Mouse (Mus musculus) hindbrain, embryonic 11.5 days (tissue): Measurements from ENCODE around the gene Adssl1. TPM values are rescaled to one million over a fixed set of nuclear protein-coding genes. Genes with fewer than 3 reads are reported as not detected.

Experiments used
- ATAC-seq: fragments of 200-750 bp; cut with Nextera tagmentation; 2 replicates; pipeline ENCODE4 v1.8.0; 2017; ENCODE audit warnings: mild to moderate bottlenecking, moderate TSS enrichment, moderate library complexity; ENCODE audit not compliant: low FRiP score
- DNase-seq: peaks from one replicate; pipeline ENCODE4 v3.0.0-alpha.2; 2015; ENCODE audit warnings: low spot score
- H3K27ac ChIP-seq: fragments of 300-500 bp; sonication (generic); 2 replicates; pipeline ENCODE4 v1.5.1; 2014; ENCODE audit warnings: mild to moderate bottlenecking, low read depth, low read length
- H3K27me3 ChIP-seq: fragments of 300-500 bp; sonication (generic); 2 replicates; pipeline ENCODE4 v1.6.1; 2014; ENCODE audit warnings: mild to moderate bottlenecking, low read length, moderate library complexity, mixed read lengths; ENCODE audit not compliant: control insufficient read depth, insufficient read depth
- H3K36me3 ChIP-seq: fragments of 300-500 bp; sonication (generic); 2 replicates; pipeline ENCODE4 v1.6.1; 2014; ENCODE audit warnings: mild to moderate bottlenecking, low read length, moderate library complexity, mixed read lengths; ENCODE audit not compliant: control insufficient read depth, insufficient read depth
- H3K4me1 ChIP-seq: fragments of 300-500 bp; sonication (generic); replicated peaks from 2 replicates; pipeline ENCODE4 v1.6.1; 2014; ENCODE audit warnings: low read length, mixed read lengths; ENCODE audit not compliant: control insufficient read depth, insufficient read depth
- H3K4me2 ChIP-seq: fragments of 300-500 bp; sonication (generic); replicated peaks from 2 replicates; pipeline ENCODE4 v1.6.1; 2014; ENCODE audit warnings: mild to moderate bottlenecking, low read depth, low read length
- H3K4me3 ChIP-seq: fragments of 300-500 bp; sonication (generic); 2 replicates; pipeline ENCODE4 v1.5.1; 2014; ENCODE audit warnings: low read depth, low read length
- H3K9ac ChIP-seq: fragments of 300-500 bp; sonication (generic); 2 replicates; pipeline ENCODE4 v1.6.1; 2014; ENCODE audit warnings: low read depth, low read length
- H3K9me3 ChIP-seq: fragments of 300-500 bp; sonication (generic); 2 replicates; pipeline ENCODE4 v1.6.1; 2016; ENCODE audit warnings: low read length; ENCODE audit not compliant: control insufficient read depth
- WGBS: fragments of 180-500 bp; shearing (Covaris S2); extraction: QIAGEN DNeasy Blood & Tissue Kit; methylation state at CpG from one replicate; pipeline ENCODE4 v1.1.7; 2014; 5-methylcytosine and 5-hydroxymethylcytosine counted together
- polyA plus RNA-seq: library from polyadenylated mRNA; unstranded; fragments of >200 nt; fragmentation: Nextera tagmentation; extraction: Ambion mirVana; gene quantifications from 2 replicates; pipeline ENCODE4 v1.2.1, GENCODE M21; 2014

Adssl1 gene
- polyA plus RNA-seq, 1 experiment from 2014 or later, result 2.1 TPM

GRCm38 (mm10) chr12:112625700-112626099 lies 5.9 kb downstream of the Adssl1 start:
- H3K9me3 ChIP-seq, result no peaks in the 10 kb centered on the region
- ATAC-seq, result no peak
- WGBS, result 90% methylated on average over 4 of the region's 4 CpGs

GRCm38 (mm10) chr12:112626455-112626854 lies 6.6 kb downstream of the Adssl1 start:
- no peak for ATAC-seq
- Histone ChIP-seq H3K4me3 (no peak overlapping the region), H3K27ac (no peak overlapping the region), H3K4me2 (no peak overlapping the region), H3K9me3 (no peaks in the 10 kb centered on the region), H3K4me1 (no peaks in the 10 kb centered on the region), H3K9ac (no peak overlapping the region), H3K36me3 (no peaks in the 10 kb centered on the region), H3K27me3 (peaks cover 5% of the 10 kb centered on the region)
- DNase-seq, result no peak
- WGBS, result 76% methylated on average over 6 of the region's 6 CpGs

More at GRCm38 (mm10) chr12:112625700-112626099, 5.9 kb downstream of the Adssl1 start:
- DNase-seq, result no peak
- H3K36me3 ChIP-seq, result no peaks in the 10 kb centered on the region
- no peak overlapping the region for H3K27ac ChIP-seq
- H3K4me1 ChIP-seq, result no peaks in the 10 kb centered on the region
- no peak overlapping the region for H3K4me2 ChIP-seq
- peaks cover 13% of the 10 kb centered on the region for H3K27me3 ChIP-seq
- no peak overlapping the region for H3K9ac ChIP-seq
- no peak overlapping the region for H3K4me3 ChIP-seq

GRCm38 (mm10) chr12:112627097-112627881 lies 7.4 kb downstream of the Adssl1 start:
- H3K27me3 ChIP-seq, result peaks cover 2% of the 10 kb centered on the region; the same call in 1 of the 2 replicates
- no peaks in the 10 kb centered on the region for H3K4me1 ChIP-seq
- ATAC-seq (no peak), DNase-seq (peak; percentile 49)
- no peaks in the 10 kb centered on the region for H3K9me3 ChIP-seq
- no peaks in the 10 kb centered on the region for H3K36me3 ChIP-seq
- WGBS, result 58% methylated on average over 7 of the region's 7 CpGs
- no peak overlapping the region for H3K27ac ChIP-seq
- H3K4me2 ChIP-seq, result no peak overlapping the region
- H3K9ac ChIP-seq, result no peak overlapping the region
- no peak overlapping the region for H3K4me3 ChIP-seq

GRCm38 (mm10) chr12:112628197-112628596 lies 8.4 kb downstream of the Adssl1 start:
- ATAC-seq, result no peak
- Histone ChIP-seq H3K4me1 (no peaks in the 10 kb centered on the region), H3K9me3 (no peaks in the 10 kb centered on the region), H3K9ac (no peak overlapping the region), H3K36me3 (no peaks in the 10 kb centered on the region), H3K27me3 (peaks cover 2% of the 10 kb centered on the region; the same call in 1 of the 2 replicates), H3K27ac (no peak overlapping the region), H3K4me2 (no peak overlapping the region), H3K4me3 (no peak overlapping the region)
- no peak for DNase-seq
- 92% methylated on average over 6 of the region's 6 CpGs for WGBS

- Histone ChIP-seq H3K4me1 (no peaks in the 10 kb centered on the region), H3K9me3 (no peaks in the 10 kb centered on the region), H3K36me3 (no peaks in the 10 kb centered on the region), H3K4me2 (peak overlapping the region; percentile 36), H3K27me3 (peaks cover 2% of the 10 kb centered on the region; the same call in 1 of the 2 replicates), H3K4me3 (no peak overlapping the region), H3K27ac (no peak overlapping the region), H3K9ac (no peak overlapping the region)
- DNase-seq (peak; percentile 77), ATAC-seq (peak; percentile 81)
- 36% methylated on average over 19 of the region's 19 CpGs for WGBS
Measured at GRCm38 (mm10) chr12:112628928-112629721, 9.3 kb downstream of the Adssl1 start.

- H3K9ac ChIP-seq, result no peak overlapping the region
- H3K4me2 ChIP-seq, result no peak overlapping the region
- no peaks in the 10 kb centered on the region for H3K27me3 ChIP-seq
- no peaks in the 10 kb centered on the region for H3K4me1 ChIP-seq
- H3K36me3 ChIP-seq, result no peaks in the 10 kb centered on the region
- H3K9me3 ChIP-seq, result no peaks in the 10 kb centered on the region
- 92% methylated on average over 12 of the region's 12 CpGs for WGBS
- ATAC-seq (no peak), DNase-seq (no peak)
- H3K4me3 ChIP-seq, result no peak overlapping the region
- no peak overlapping the region for H3K27ac ChIP-seq
Measured at GRCm38 (mm10) chr12:112630029-112630428, 10.2 kb downstream of the Adssl1 start.

- no peaks in the 10 kb centered on the region for H3K4me1 ChIP-seq
- DNase-seq, result no peak
- H3K27ac ChIP-seq, result no peak overlapping the region
- no peaks in the 10 kb centered on the region for H3K36me3 ChIP-seq
- no peak for ATAC-seq
- H3K9ac ChIP-seq, result no peak overlapping the region
- H3K4me3 ChIP-seq, result no peak overlapping the region
- H3K9me3 ChIP-seq, result no peaks in the 10 kb centered on the region
- no peaks in the 10 kb centered on the region for H3K27me3 ChIP-seq
- H3K4me2 ChIP-seq, result no peak overlapping the region
- 87% methylated on average over 5 of the region's 5 CpGs for WGBS
Measured at GRCm38 (mm10) chr12:112630796-112631195, 11.0 kb downstream of the Adssl1 start.

GRCm38 (mm10) chr12:112631472-112631871 lies 11.6 kb downstream of the Adssl1 start:
- ATAC-seq, result no peak
- no peak for DNase-seq
- Histone ChIP-seq H3K36me3 (no peaks in the 10 kb centered on the region), H3K4me1 (no peaks in the 10 kb centered on the region), H3K4me3 (no peak overlapping the region), H3K4me2 (no peak overlapping the region), H3K27ac (no peak overlapping the region), H3K27me3 (no peaks in the 10 kb centered on the region), H3K9ac (no peak overlapping the region), H3K9me3 (no peaks in the 10 kb centered on the region)
- WGBS, result 81% methylated on average over 1 of the region's 1 CpGs
